Mouse (Mus musculus) CD4-positive helper T cell, adult 2 months (primary cell): ENCODE results near the gene Ddrgk1.
"Not testable (repeated sequence)": the region's sequence is repeated elsewhere in the genome, so short reads cannot be mapped to it uniquely, and the experiment has no call there.

ENCODE experiments used
- DNase-seq: peaks from one replicate; pipeline ENCODE4 v3.0.0-alpha.2; 2012; ENCODE audit warnings: low read depth, missing footprints, low spot score

Ddrgk1 gene

GRCm38 (mm10) chr2:130653303-130653702 lies 11.2 kb downstream of the Ddrgk1 start:
- DNase-seq: no peak

GRCm38 (mm10) chr2:130649028-130649427 lies 15.4 kb downstream of the Ddrgk1 start:
- DNase-seq: not testable (repeated sequence)

- DNase-seq: no peak
These were observed 19.3 kb downstream of the Ddrgk1 start for GRCm38 (mm10) chr2:130645198-130645597.

GRCm38 (mm10) chr2:130642684-130643369 lies 21.6 kb downstream of the Ddrgk1 start, which contains the start of gene Lzts3:
TSS of gene Lzts3 (minus strand) at chr2:130642803.
- DNase-seq: peak; percentile 85

GRCm38 (mm10) chr2:130642197-130642660 lies 22.2 kb downstream of the Ddrgk1 start:
- DNase-seq: peak; percentile 58

- DNase-seq: no peak
These were observed 23.0 kb downstream of the Ddrgk1 start for GRCm38 (mm10) chr2:130641351-130642025.

- no peak for DNase-seq
These were observed 25.2 kb downstream of the Ddrgk1 start for GRCm38 (mm10) chr2:130639276-130639675.

GRCm38 (mm10) chr2:130638101-130638611 lies 26.3 kb downstream of the Ddrgk1 start:
- DNase-seq: no peak

- DNase-seq: peak; percentile 32
These were observed 28.6 kb downstream of the Ddrgk1 start for GRCm38 (mm10) chr2:130635847-130636246.

GRCm38 (mm10) chr2:130634739-130635411 lies 29.6 kb downstream of the Ddrgk1 start:
- DNase-seq: peak; percentile 30

GRCm38 (mm10) chr2:130634006-130634738 lies 30.3 kb downstream of the Ddrgk1 start:
- DNase-seq: no peak

GRCm38 (mm10) chr2:130632887-130633675 lies 31.4 kb downstream of the Ddrgk1 start:
- no peak for DNase-seq

- DNase-seq: no peak
These were observed 32.0 kb downstream of the Ddrgk1 start for GRCm38 (mm10) chr2:130632416-130632815.

GRCm38 (mm10) chr2:130629839-130630203 lies 34.6 kb downstream of the Ddrgk1 start, which contains the start of the genes Fastkd5 and Ubox5:
TSS of gene Fastkd5 (minus strand) at chr2:130630027.
TSS of gene Ubox5 (minus strand) at chr2:130630038.
- peak; percentile 89 for DNase-seq

GRCm38 (mm10) chr2:130629080-130629838 lies 35.2 kb downstream of the Ddrgk1 start:
- DNase-seq: peak; percentile 47

- DNase-seq: peak; percentile 45
These were observed 36.0 kb downstream of the Ddrgk1 start for GRCm38 (mm10) chr2:130628424-130628823.

- no peak for DNase-seq
These were observed 45.5 kb downstream of the Ddrgk1 start for GRCm38 (mm10) chr2:130618972-130619371.

- DNase-seq: no peak
These were observed 51.4 kb downstream of the Ddrgk1 start for GRCm38 (mm10) chr2:130613091-130613490.
